Mouse (Mus musculus) brown adipose tissue, adult 24 weeks (tissue): ENCODE measurements around the gene Rapgef5. TPM values are rescaled to one million over a fixed set of nuclear protein-coding genes. Genes with fewer than 3 reads are reported as not detected.

Experiments
- H3K27ac ChIP-seq: fragments of 200-500 bp; replicated peaks from 2 replicates; pipeline ENCODE4 v1.5.1; 2012; ENCODE audit warnings: low read depth, mild to moderate bottlenecking, low read length
- H3K4me1 ChIP-seq: fragments of 200-500 bp; 2 replicates; pipeline ENCODE4 v1.6.1; 2012; ENCODE audit warnings: low read length, mixed read lengths; ENCODE audit not compliant: control insufficient read depth, insufficient read depth, insufficient read length
- H3K4me3 ChIP-seq: fragments of 200-500 bp; 2 replicates; pipeline ENCODE4 v1.5.1; 2012; ENCODE audit warnings: low read depth, mild to moderate bottlenecking, low read length, moderate library complexity; ENCODE audit not compliant: insufficient read depth
- polyA plus RNA-seq: library from polyadenylated mRNA; stranded (reverse); fragments of >200 nt; gene quantifications from 2 replicates; pipeline ENCODE4 v1.2.4, GENCODE M21; 2012; ENCODE audit not compliant: missing spikeins, insufficient read depth, insufficient read length

The Rapgef5 gene
- 7.1 and 7.7 TPM in 2 replicates for polyA plus RNA-seq

DNA sequence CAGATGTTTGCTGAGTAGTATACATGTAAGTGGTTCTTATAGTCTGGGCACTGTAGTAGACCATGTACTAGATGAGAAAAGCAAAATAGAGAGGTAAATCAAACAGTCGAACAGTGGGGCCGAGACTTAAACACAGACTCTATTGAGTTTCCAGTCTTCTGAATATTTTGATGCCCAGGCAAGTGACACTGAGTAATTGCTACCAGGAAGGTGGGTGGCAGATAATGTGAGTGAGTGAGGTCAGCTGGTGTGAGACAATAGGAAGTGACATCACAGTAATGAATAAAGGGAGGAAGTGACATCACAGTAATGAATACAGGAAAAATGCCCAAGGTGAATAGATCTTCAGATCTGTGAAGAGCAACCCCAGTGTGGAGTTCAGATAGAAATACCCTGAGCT lies at the start of gene Rapgef5:
TSS of gene Rapgef5 (plus strand) at position 301 of the 400 bp plus-strand sequence.
- H3K27ac ChIP-seq = no peak within 1 kb of the TSS

DNA sequence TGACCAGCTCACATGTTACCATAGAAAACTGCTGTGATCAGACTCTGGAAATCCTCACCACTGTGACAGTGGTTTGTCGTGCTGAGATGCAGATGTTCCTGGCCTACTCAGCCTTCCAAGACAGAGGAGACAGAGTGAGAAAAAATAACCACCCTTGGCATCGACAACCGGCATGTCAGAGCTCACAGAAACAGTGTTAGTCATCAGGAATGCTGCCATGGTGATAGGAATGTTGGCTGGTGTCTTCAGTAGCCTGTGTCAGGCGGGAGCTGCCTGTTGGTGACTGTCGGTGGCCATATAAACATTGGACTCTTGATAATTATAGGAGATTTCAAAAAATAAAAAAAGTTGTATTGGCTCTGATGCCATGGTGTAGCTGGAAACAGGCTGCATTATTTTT lies 48.0 kb upstream of the Rapgef5 start:
- no peak overlapping the region for H3K4me3 ChIP-seq
- H3K4me1 ChIP-seq = no peaks in the 10 kb centered on the region
- no peak overlapping the region for H3K27ac ChIP-seq

More for the DNA sequence above, at the start of gene Rapgef5:
- Histone ChIP-seq H3K4me3 (no peak within 1 kb of the TSS), H3K4me1 (peaks cover 3% of the 10 kb centered on the region; the same call in 1 of the 2 replicates)

DNA sequence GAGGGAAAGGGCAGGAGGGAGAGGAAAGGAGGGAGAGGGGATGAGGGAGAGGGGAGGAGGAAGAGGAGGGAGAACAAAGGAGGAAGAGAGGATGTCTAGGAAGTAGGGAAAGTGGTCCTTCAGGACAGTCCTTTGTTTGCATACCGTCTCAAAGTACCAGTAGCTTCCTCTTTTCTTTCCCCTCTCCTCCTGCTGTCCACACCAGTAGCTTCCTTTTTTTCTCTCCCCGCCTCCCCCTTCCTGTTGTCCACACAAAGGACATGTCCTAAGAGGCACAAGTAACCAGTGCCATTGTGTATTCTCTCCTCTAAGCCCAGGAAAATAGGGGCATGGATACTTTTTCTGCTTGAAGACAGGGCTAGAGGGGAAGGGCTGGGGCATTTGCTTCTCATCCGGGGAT lies 37.3 kb upstream of the Rapgef5 start:
- Histone ChIP-seq H3K4me1 (peaks cover 15% of the 10 kb centered on the region), H3K4me3 (no peak overlapping the region), H3K27ac (no peak overlapping the region)

DNA sequence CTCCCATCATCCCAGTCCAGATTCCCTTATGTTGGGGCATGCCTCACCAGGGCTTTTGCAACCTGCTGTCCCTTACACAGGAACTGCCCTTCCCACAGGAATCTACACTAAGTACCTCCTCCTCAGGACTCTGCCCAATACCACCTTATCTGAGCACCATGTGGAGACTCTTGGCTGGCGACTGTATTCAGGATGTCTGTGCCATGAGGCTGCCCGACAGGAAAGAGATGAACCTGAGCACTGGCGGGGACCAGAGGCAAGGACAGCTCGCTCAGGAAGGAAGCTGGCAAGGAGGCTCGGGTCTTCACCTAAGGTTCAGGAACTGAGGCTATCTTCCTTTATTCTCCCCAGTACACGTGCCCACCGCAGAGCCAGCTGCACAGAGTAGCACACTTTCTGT lies 36.6 kb upstream of the Rapgef5 start:
- Histone ChIP-seq H3K27ac (no peak overlapping the region), H3K4me1 (peaks cover 15% of the 10 kb centered on the region), H3K4me3 (no peak overlapping the region)

DNA sequence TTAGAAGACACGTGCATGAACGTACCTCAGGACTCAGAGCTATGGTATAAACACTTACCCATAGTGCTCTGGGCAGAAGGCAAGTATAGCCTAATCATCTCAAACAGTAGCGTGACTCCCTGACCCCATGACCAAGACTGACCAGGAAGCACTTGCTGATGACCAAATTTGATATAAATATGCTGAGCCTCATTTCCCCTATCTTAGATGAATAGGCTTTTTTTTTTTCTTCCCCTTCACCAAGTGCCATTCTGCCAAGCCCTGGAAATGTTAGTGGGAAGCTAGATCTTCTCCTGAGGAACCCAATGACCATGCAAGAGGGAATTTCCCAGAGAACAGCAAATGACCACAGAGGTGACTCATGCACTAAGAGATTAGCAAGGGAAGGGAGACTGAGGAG lies 35.3 kb upstream of the Rapgef5 start:
- Histone ChIP-seq H3K4me3 (no peak overlapping the region), H3K4me1 (peaks cover 15% of the 10 kb centered on the region), H3K27ac (no peak overlapping the region)

DNA sequence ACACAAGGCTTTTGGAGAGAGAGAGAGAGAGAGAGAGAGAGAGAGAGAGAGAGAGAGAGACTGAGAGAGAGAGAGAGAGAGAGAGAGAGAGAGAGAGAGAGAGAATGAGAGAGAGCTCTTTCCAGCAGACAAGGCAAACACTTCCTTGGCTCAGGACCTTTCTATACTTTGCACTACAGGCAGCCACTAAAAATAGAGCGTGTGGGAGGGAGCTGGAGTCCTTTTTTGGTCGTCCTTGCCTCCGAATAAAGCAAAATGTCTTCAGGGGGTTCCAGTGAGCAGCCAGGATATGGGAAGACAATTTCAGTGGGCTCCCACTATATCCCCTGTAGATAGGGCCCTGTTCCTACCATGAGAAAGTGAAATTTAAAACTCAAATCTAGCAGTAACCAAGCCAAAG lies 33.6 kb upstream of the Rapgef5 start:
- peaks cover 21% of the 10 kb centered on the region for H3K4me1 ChIP-seq
- no peak overlapping the region for H3K27ac ChIP-seq
- no peak overlapping the region for H3K4me3 ChIP-seq

DNA sequence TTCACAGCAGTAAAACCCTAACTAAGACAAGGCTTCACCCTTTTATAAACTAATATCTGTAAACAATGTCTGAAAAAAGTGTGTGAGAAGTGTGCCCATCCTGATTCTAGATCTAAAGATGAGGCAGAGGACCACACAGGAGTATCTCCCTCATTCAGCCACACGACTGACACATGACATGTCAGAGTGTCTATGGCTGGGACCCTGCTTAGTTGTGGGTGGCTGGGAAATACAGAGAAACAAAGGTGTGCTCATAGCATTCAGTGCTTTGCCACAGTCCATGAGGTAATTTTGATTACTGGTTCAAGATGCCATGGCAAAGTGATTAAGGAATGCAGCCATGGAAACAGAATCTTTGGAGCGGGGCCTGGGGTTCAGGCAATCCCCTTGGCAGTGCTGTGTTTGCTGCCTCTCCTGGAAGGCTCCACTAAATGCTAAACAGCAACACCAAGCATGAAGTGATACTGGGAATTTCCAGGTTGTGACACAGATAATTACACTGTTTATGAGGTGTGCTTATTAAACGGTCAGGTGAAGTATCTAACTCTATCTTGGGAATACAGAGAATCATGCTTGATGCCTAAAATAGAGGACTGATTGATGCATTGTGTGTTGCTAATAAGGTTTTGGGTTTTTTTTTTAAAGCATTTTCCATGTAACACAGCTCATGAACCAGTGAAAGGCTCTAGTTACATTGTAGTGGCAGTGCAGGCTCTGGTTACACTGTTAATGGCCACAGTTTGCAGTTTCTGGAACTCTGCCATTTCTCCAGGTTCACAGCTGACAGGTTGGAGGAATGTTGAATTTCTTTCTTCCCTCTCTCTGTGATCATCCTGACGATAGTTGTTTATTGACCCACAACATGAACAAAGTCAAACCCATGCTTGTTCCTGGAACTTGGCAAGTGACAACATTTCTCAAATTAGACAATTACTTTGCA lies 29.9 kb upstream of the Rapgef5 start:
- peaks cover 9% of the 10 kb centered on the region; the same call in 1 of the 2 replicates for H3K4me1 ChIP-seq
- no peak overlapping the region for H3K27ac ChIP-seq
- H3K4me3 ChIP-seq = no peak overlapping the region

DNA sequence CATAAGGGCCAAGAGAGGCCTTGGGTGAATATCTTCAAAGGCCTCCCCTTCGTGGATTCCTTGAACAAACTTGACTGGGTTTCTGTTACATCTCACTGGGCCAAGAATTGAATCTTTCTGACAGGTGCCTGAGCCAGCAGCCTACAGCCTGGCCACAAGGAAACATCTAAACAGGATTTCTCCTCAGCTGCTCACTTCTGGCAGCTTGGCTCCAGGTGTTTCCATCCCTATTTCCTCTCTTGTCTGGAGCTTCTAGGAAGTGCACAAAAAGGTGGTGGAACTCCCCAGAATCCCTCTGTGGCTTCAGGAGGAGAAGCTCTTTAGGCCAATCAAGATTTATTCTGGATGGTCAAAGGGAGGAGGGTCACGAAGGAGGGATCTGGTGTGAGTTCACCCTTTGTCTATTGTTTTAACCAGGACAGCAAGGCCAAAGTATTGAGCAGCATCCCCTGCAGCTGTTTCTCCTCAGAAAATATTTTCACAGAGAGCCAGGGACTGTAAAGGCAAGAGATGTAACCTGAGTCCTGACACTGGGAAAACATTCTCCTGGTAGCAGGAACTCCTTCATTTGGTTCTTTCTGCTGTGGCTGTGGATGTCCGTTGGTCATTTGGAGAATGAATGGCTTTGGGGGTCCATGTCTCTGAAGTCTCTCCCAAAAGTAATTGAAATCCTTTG lies 19.6 kb upstream of the Rapgef5 start:
- Histone ChIP-seq H3K4me1 (peaks cover 18% of the 10 kb centered on the region), H3K27ac (peak overlapping the region; percentile 27), H3K4me3 (no peak overlapping the region)

DNA sequence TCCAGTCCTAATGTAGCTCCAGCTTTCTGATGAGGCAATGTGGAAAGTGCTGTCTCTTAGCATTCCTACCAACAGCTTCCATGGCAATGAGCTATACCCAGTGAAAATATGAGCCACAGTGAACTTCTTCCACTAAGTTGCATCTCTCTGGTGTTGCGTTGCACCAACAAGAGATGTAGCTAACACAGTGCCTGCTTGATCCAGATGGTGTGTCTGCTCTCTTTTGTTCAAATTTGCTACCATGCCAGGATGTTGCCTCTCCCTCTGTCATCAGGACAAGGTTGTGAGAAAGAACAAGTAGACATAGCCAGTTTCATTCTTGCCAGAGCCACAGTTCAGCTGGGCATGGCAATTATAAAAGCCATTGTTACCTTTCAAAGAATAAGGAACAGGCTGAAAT lies 18.9 kb upstream of the Rapgef5 start:
- H3K4me3 ChIP-seq = no peak overlapping the region
- H3K27ac ChIP-seq = 0 out of 2 replicates have a peak overlapping the region, but pooled peaks have one; percentile 8
- H3K4me1 ChIP-seq = peaks cover 18% of the 10 kb centered on the region

DNA sequence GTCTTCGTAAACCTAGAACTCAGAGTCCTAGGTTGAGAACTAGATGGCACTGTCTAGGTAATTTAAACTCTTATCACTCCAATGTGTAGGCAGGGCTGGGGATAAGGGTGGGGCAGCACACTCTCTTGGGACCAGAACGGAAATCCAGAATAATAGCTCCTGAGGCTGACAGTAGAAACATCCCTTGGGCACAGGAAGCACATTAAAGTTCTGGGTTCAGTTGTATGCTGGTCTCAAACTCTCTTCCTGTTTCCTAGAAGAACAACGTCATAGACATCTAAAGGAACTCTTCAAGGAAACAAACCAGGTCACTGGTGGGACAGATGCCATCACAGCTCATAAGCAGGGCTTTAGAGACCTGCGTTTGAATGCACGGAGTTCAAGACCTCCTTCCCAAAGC lies 17.0 kb upstream of the Rapgef5 start:
- no peak overlapping the region for H3K4me3 ChIP-seq
- H3K4me1 ChIP-seq = peaks cover 18% of the 10 kb centered on the region
- peak overlapping the region; percentile 56 for H3K27ac ChIP-seq

DNA sequence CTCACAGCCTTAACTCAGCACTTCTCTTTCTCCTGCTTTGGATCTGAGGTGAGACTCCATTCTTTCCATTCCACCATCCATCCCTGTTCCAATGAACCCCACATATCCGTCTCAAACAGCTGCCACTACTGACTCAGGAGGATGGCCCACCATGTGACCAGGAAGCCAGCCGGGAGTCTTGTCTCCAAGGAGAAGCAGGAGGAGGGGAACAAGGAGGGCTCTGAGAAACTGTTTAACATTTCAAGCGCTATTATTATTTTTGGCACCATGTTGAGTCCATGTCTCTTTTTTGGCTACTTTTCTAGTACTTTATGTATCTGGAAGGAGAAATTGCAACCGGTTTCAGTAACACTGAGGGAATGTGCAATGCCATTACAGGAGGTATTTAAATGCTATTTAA lies 15.1 kb upstream of the Rapgef5 start:
- peaks cover 14% of the 10 kb centered on the region; the same call in 1 of the 2 replicates for H3K4me1 ChIP-seq
- no peak overlapping the region for H3K27ac ChIP-seq
- no peak overlapping the region for H3K4me3 ChIP-seq

DNA sequence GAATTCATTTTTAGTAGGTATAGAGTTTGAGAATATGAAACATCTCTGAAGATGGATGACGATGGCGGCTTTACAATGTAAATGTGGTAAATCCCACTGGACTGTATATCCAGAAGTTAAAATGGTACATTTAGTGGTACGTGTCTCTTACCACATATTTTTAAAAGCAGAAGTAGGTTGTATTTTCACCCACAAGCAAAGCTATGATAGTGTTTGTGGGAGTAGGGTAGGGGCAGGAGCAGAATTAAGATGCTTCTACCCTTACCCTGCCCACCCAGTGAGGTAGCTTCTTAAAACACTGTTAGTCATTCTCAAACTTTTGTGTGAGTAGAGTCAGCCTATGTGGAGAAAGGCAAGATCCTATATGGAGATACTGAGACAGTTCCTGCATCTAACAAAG lies 13.4 kb upstream of the Rapgef5 start:
- Histone ChIP-seq H3K4me1 (peaks cover 5% of the 10 kb centered on the region; the same call in 1 of the 2 replicates), H3K4me3 (no peak overlapping the region), H3K27ac (no peak overlapping the region)

DNA sequence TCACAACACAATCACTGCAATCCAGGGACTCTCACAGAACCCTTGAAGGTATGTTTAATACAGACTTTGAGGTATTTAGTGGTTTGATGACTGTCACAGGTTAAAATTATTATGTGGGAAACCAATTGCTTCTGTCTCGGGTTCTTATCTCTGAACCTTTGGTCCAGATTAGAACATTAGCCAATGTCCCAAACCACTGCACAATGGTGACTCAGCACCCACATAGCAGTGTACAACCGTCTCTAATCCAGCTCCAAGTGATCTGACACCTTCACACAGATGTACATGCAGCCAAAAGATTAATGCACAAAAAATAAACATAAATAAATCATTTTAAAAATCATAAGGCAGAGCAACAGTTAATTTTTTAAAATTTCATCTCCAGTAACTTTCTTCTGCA lies 11.1 kb upstream of the Rapgef5 start:
- no peaks in the 10 kb centered on the region for H3K4me1 ChIP-seq
- no peak overlapping the region for H3K27ac ChIP-seq
- no peak overlapping the region for H3K4me3 ChIP-seq

DNA sequence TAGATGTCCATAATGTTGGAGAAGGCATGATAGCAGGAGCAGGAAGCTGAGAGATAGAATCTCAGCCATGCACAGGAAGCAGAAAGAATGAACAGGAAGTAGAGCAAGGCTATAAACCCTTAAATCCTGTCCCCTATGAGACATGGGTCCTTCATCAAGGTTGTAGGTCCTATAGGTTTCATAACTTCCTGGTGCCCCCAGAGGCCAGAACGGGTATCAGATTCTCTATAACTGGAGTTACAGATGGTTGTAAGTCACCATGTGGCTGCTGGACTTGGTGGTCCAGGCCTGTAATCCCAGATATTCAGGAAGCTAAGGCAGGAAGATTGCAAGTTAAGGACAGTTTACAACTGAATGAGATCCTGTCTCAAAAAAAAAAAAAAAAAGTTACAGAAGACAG lies 8.5 kb upstream of the Rapgef5 start:
- no peaks in the 10 kb centered on the region for H3K4me1 ChIP-seq
- H3K27ac ChIP-seq = no peak overlapping the region
- no peak overlapping the region for H3K4me3 ChIP-seq

DNA sequence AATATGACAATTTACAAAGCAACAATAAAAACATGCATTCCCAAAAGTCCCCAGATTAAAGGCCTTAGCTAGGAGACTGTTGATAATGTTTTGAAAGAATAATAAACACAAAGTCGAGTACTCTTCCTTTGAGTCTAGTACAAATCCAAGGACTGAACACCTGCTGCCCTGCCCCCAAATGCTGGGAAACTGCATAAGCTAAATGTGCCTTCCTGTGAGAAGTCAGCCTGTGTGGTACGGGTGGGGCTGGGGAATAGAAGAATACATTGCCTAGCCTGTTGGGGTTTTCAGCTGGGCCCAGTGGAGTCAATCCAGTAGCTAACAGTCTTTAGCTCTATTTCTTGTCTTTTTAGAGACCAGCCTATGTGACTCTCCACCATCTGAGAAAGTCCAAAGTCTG lies 6.4 kb upstream of the Rapgef5 start:
- Histone ChIP-seq H3K4me1 (no peaks in the 10 kb centered on the region), H3K27ac (no peak overlapping the region), H3K4me3 (no peak overlapping the region)
